Mouse (Mus musculus): ENCODE results near the gene Stx11. TPM values are rescaled to one million over a fixed set of nuclear protein-coding genes. Genes with fewer than 3 reads are reported as not detected.
A peak's percentile ranks its signal among the peaks of the same experiment; 100 is the strongest.

Stx11 gene
- polyA plus RNA-seq, 1 experiment from 2014 or later = 1.0 TPM

DNA sequence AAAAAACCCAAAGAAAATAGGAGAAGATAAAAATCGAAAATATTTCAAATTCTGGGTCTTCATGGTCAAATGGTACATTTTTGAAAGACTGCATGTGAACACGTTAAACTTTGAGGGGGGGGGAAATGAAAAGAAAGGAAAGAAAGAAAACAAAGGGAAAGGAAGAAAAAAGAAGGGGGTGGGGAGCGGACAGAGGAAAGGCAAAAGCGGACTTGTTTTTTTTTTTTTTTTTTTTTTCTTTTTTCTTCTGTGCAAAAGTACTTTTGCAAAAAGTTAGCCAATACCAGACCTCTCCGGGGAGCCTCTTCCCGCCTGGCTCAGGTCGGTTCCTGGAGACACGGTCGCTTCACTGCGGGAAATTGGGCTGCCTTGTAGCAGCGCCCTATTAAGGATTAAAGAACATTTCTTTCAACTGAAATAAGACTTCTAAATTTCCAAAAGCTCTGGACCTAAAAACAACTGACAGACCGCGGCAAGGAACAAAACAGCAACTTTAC is 42.0 kb downstream of the Stx11 start:
- WGBS = 3% methylated on average over 13 of the region's 13 CpGs
- Histone ChIP-seq H3K4me2 (replicated peaks; ENCODE audit: low read depth) (peak overlapping the region; percentile 80), H3K4me1 (replicated peaks; ENCODE audit: control insufficient read depth, insufficient read depth, low read length) (no peaks in the 10 kb centered on the region), H3K36me3 (ENCODE audit: control insufficient read depth, insufficient read depth) (no peaks in the 10 kb centered on the region), H3K27me3 (replicated peaks; ENCODE audit: control insufficient read depth, insufficient read depth, low read length) (no peaks in the 10 kb centered on the region), H3K9ac (ENCODE audit: low read depth, low read length) (peak overlapping the region; percentile 65; the same call in 1 of the 2 replicates), H3K9me3 (ENCODE audit: control insufficient read depth) (no peaks in the 10 kb centered on the region), H3K4me3 (ENCODE audit: low read depth, low read length) (peak overlapping the region; percentile 88), H3K27ac (ENCODE audit: low read depth, low read length) (no peak overlapping the region; the same call in 1 of the 2 replicates)
- peak; percentile 49 for ATAC-seq
- no peak for TF ChIP-seq CTCF (IDR thresholded peaks at IDR 0.05; ENCODE audit: low read depth)

DNA sequence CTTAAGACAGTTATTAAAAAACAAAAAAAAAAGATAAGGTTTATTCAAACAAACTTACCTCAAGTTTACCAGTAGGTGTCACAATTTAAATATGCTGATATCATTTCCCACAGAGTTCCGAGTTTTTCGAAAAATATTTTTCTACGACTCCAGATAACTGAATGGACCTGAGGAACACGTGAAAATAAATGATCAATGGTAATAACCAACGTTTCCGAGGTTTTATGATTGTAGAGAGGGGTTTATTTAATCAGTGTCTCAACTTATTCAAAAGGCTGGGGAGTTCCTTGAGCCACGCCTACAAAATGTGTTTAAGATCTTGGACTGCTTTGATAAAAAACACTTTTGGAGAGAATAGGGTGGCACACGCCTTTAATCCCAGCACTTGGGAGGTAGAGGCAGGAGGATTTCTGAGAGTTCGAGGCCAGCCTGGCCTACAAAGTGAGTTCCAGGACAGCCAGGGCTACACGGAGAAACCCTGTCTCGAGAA is 42.5 kb downstream of the Stx11 start:
- Histone ChIP-seq H3K4me2 (replicated peaks; ENCODE audit: low read depth) (peak overlapping the region; percentile 80; the same call in 1 of the 2 replicates), H3K9me3 (ENCODE audit: control insufficient read depth) (no peaks in the 10 kb centered on the region), H3K9ac (ENCODE audit: low read depth, low read length) (no peak overlapping the region), H3K36me3 (ENCODE audit: control insufficient read depth, insufficient read depth) (no peaks in the 10 kb centered on the region), H3K4me3 (ENCODE audit: low read depth, low read length) (peak overlapping the region; percentile 88), H3K27me3 (replicated peaks; ENCODE audit: control insufficient read depth, insufficient read depth, low read length) (no peaks in the 10 kb centered on the region), H3K4me1 (replicated peaks; ENCODE audit: control insufficient read depth, insufficient read depth, low read length) (no peaks in the 10 kb centered on the region), H3K27ac (ENCODE audit: low read depth, low read length) (no peak overlapping the region)
- peak; percentile 39 for TF ChIP-seq CTCF (IDR thresholded peaks at IDR 0.05; ENCODE audit: low read depth)
- ATAC-seq = no peak
- WGBS = 25% methylated on average over 11 of the region's 11 CpGs

DNA sequence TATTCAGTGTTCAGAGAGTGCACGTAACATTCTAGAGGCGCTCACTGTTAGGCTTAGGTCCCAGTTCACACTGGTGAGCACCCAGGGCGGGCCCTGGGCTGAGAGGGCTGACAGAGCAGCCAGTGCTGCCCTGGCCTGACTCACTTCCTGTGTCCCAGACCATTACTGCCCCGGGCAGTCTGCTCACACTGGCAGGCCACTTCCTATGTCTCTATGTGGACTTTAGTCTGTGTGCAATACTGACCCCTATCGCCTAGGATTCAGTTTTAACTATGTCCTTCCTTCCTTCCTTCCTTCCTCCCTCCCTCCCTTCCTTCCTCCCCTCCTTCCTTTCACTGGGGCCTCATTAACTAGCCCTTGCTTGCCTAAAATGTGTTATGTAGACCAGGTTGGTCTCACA is 44.8 kb downstream of the Stx11 start:
- Histone ChIP-seq H3K9ac (ENCODE audit: low read depth, low read length) (no peak overlapping the region), H3K4me2 (replicated peaks; ENCODE audit: low read depth) (no peak overlapping the region), H3K9me3 (ENCODE audit: control insufficient read depth) (no peaks in the 10 kb centered on the region), H3K4me3 (ENCODE audit: low read depth, low read length) (no peak overlapping the region), H3K36me3 (ENCODE audit: control insufficient read depth, insufficient read depth) (no peaks in the 10 kb centered on the region), H3K27ac (ENCODE audit: low read depth, low read length) (no peak overlapping the region), H3K4me1 (replicated peaks; ENCODE audit: control insufficient read depth, insufficient read depth, low read length) (no peaks in the 10 kb centered on the region), H3K27me3 (replicated peaks; ENCODE audit: control insufficient read depth, insufficient read depth, low read length) (no peaks in the 10 kb centered on the region)
- 48% methylated on average over 5 of the region's 5 CpGs for WGBS
- peak; percentile 74 for TF ChIP-seq CTCF (IDR thresholded peaks at IDR 0.05; ENCODE audit: low read depth)
- peak; percentile 71; the same call in 1 of the 2 replicates for ATAC-seq

DNA sequence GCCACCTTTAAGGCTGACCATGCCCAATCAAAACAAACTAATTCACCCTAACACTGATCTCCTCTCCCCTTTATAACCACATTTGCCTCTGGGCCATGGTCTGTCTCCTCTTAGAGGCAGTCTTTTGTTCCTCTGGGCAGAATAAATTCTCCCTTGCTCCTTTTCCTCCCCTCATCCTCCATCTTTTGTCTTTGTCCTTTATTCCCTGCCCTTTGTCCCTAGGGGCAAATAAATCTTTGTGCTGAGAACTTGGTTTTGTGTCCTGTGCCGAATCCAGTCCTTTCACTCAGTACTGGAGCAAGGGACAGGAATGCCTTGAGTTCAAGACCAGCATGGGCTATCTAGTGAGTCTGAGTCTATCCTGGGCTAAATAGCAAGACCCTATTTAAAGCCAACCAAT is 46.5 kb downstream of the Stx11 start:
- no peaks in the 10 kb centered on the region for H3K27me3 ChIP-seq (replicated peaks; ENCODE audit: control insufficient read depth, insufficient read depth, low read length)
- H3K4me1 ChIP-seq (replicated peaks; ENCODE audit: control insufficient read depth, insufficient read depth, low read length) = no peaks in the 10 kb centered on the region
- H3K9me3 ChIP-seq (ENCODE audit: control insufficient read depth) = no peaks in the 10 kb centered on the region
- WGBS = 85% methylated on average over 1 of the region's 1 CpGs
- no peak overlapping the region for H3K27ac ChIP-seq (ENCODE audit: low read depth, low read length)
- TF ChIP-seq CTCF (IDR thresholded peaks at IDR 0.05; ENCODE audit: low read depth) = no peak
- no peak overlapping the region for H3K9ac ChIP-seq (ENCODE audit: low read depth, low read length)
- no peaks in the 10 kb centered on the region for H3K36me3 ChIP-seq (ENCODE audit: control insufficient read depth, insufficient read depth)
- ATAC-seq = no peak
- H3K4me3 ChIP-seq (ENCODE audit: low read depth, low read length) = no peak overlapping the region
- H3K4me2 ChIP-seq (replicated peaks; ENCODE audit: low read depth) = no peak overlapping the region

DNA sequence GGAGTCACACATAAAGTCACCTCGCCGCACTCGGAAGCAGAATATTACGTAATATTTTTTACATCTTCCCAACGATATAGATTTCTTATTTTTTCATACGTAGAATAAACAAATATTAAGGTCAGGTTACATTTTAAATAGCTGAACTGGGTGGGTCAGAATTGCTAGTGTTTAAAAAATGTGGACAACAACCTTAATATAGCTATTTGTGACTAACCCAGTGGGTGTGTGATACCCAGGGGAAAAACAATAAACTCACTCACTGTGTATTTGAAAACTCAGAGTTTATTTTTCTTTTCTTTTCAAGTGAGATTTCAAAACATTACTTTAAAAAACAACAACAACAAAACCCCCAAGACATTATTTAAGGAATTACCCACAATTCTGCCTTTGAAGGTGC is 47.7 kb downstream of the Stx11 start:
- no peaks in the 10 kb centered on the region for H3K4me1 ChIP-seq (replicated peaks; ENCODE audit: control insufficient read depth, insufficient read depth, low read length)
- H3K4me2 ChIP-seq (replicated peaks; ENCODE audit: low read depth) = no peak overlapping the region
- no peaks in the 10 kb centered on the region for H3K36me3 ChIP-seq (ENCODE audit: control insufficient read depth, insufficient read depth)
- no peak for TF ChIP-seq CTCF (IDR thresholded peaks at IDR 0.05; ENCODE audit: low read depth)
- ATAC-seq = no peak
- H3K27ac ChIP-seq (ENCODE audit: low read depth, low read length) = no peak overlapping the region
- H3K9me3 ChIP-seq (ENCODE audit: control insufficient read depth) = no peaks in the 10 kb centered on the region
- WGBS = 86% methylated on average over 6 of the region's 6 CpGs
- H3K4me3 ChIP-seq (ENCODE audit: low read depth, low read length) = no peak overlapping the region
- no peaks in the 10 kb centered on the region for H3K27me3 ChIP-seq (replicated peaks; ENCODE audit: control insufficient read depth, insufficient read depth, low read length)
- H3K9ac ChIP-seq (ENCODE audit: low read depth, low read length) = no peak overlapping the region

DNA sequence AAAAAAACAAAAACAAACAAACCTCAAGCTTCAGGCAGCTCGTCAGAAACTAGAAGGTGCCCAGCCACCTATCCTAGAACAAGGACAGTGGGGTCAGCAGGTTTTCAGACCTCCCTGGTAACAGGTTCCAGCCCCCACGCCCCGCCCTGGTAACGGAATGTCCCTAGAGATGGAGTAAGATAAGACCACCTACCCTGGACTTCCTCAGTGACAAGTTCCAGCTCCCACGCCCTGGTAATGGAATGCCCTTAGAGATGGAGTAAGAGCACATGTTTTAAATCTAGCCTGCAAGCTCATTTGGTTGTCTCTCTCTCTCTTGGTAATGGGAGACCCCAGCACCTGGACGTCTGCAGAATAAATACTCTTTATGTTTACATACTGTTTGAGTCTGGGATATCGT is 48.3 kb downstream of the Stx11 start:
- Histone ChIP-seq H3K36me3 (ENCODE audit: control insufficient read depth, insufficient read depth) (no peaks in the 10 kb centered on the region), H3K4me3 (ENCODE audit: low read depth, low read length) (no peak overlapping the region), H3K27ac (ENCODE audit: low read depth, low read length) (no peak overlapping the region), H3K9ac (ENCODE audit: low read depth, low read length) (no peak overlapping the region), H3K27me3 (replicated peaks; ENCODE audit: control insufficient read depth, insufficient read depth, low read length) (no peaks in the 10 kb centered on the region), H3K4me1 (replicated peaks; ENCODE audit: control insufficient read depth, insufficient read depth, low read length) (no peaks in the 10 kb centered on the region), H3K4me2 (replicated peaks; ENCODE audit: low read depth) (no peak overlapping the region), H3K9me3 (ENCODE audit: control insufficient read depth) (no peaks in the 10 kb centered on the region)
- no peak for ATAC-seq
- TF ChIP-seq CTCF (IDR thresholded peaks at IDR 0.05; ENCODE audit: low read depth) = no peak
- 51% methylated on average over 7 of the region's 7 CpGs for WGBS

DNA sequence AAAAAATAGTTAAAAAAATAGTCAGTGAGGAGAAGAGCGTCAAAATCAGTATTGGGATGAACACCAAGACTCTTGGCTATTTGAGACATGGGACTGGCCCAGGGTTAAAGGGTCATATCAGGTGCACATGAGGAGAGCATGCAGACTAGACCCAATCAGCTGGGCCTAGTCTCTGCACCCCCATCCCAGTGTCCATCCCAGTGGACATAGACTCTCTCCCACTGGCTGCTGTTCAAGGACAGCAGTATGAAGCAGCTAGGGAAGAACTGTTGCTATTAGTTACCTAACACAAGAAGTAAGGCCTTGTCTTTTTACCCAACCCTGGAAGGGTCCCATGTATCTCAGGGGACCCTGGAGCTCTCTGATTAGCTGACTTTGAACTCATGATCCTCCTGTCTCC is 49.9 kb downstream of the Stx11 start:
- Histone ChIP-seq H3K27ac (ENCODE audit: low read depth, low read length) (no peak overlapping the region), H3K4me3 (ENCODE audit: low read depth, low read length) (no peak overlapping the region), H3K9me3 (ENCODE audit: control insufficient read depth) (no peaks in the 10 kb centered on the region), H3K4me1 (replicated peaks; ENCODE audit: control insufficient read depth, insufficient read depth, low read length) (no peaks in the 10 kb centered on the region), H3K36me3 (ENCODE audit: control insufficient read depth, insufficient read depth) (no peaks in the 10 kb centered on the region), H3K4me2 (replicated peaks; ENCODE audit: low read depth) (no peak overlapping the region), H3K27me3 (replicated peaks; ENCODE audit: control insufficient read depth, insufficient read depth, low read length) (no peaks in the 10 kb centered on the region), H3K9ac (ENCODE audit: low read depth, low read length) (no peak overlapping the region)
- 100% methylated on average over 1 of the region's 1 CpGs for WGBS
- no peak for TF ChIP-seq CTCF (IDR thresholded peaks at IDR 0.05; ENCODE audit: low read depth)
- no peak for ATAC-seq

Data from intestine, postnatal 0 days (tissue).